Mouse (Mus musculus) adrenal gland, postnatal 36 days (tissue): ENCODE results near the gene Sdhc. TPM values are rescaled to one million over a fixed set of nuclear protein-coding genes. Genes with fewer than 3 reads are reported as not detected.
"Not testable (repeated sequence)": the region's sequence is repeated elsewhere in the genome, so short reads cannot be mapped to it uniquely, and the experiment has no call there.

Source experiments
- DNase-seq, 2 experiments: peaks; one replicate each; pipeline ENCODE4 v3.0.0; 2021; ENCODE audit warnings: mixed read lengths in 1 of 2
- total RNA-seq, 2 experiments: library from RNA; stranded (reverse); gene quantifications; 2 replicates each; pipeline ENCODE4 v1.2.3; 2021

The Sdhc gene
- total RNA-seq, 2 experiments from 2014 or later = 438 to 454 TPM

GRCm38 (mm10) chr1:171169913-171170312 is 19.5 kb upstream of the Sdhc start:
- DNase-seq = no peak

- no peak for DNase-seq
Measured at GRCm38 (mm10) chr1:171168906-171169305, 18.5 kb upstream of the Sdhc start.

GRCm38 (mm10) chr1:171165629-171166345 is 15.4 kb upstream of the Sdhc start:
- no peak for DNase-seq

- DNase-seq = peak in 1 of 2 experiments; percentile 18
Measured at GRCm38 (mm10) chr1:171164258-171164657, 13.9 kb upstream of the Sdhc start.

- DNase-seq = peak in 1 of 2 experiments; percentile 19
Measured at GRCm38 (mm10) chr1:171162526-171162925, 12.1 kb upstream of the Sdhc start.

GRCm38 (mm10) chr1:171159485-171159975 is 9.1 kb upstream of the Sdhc start:
- peak; percentile 38 to 61 for DNase-seq

- DNase-seq = no peak
Measured at GRCm38 (mm10) chr1:171157965-171158364, 7.6 kb upstream of the Sdhc start.

GRCm38 (mm10) chr1:171156644-171157043 is 6.2 kb upstream of the Sdhc start:
- DNase-seq = no peak

GRCm38 (mm10) chr1:171151966-171152365 is 1.6 kb upstream of the Sdhc start:
- no peak for DNase-seq

- DNase-seq = peak in 1 of 2 experiments; percentile 19
Measured at GRCm38 (mm10) chr1:171150838-171151391, 512 bp upstream of the Sdhc start.

- not testable (repeated sequence) for DNase-seq
Measured at GRCm38 (mm10) chr1:171142981-171143380, 7.4 kb downstream of the Sdhc start.

- not testable (repeated sequence) for DNase-seq
Measured at GRCm38 (mm10) chr1:171137486-171138155, 12.8 kb downstream of the Sdhc start.

- DNase-seq = no peak
Measured at GRCm38 (mm10) chr1:171135600-171135999, 14.8 kb downstream of the Sdhc start.

- no peak for DNase-seq
Measured at GRCm38 (mm10) chr1:171130971-171131370, 19.4 kb downstream of the Sdhc start.

- peak in 1 of 2 experiments; percentile 29 for DNase-seq
Measured at GRCm38 (mm10) chr1:171129251-171129650, 21.2 kb downstream of the Sdhc start.

GRCm38 (mm10) chr1:171124398-171124797 is 26.0 kb downstream of the Sdhc start:
- DNase-seq = no peak

- DNase-seq = peak; percentile 57 to 60
Measured at GRCm38 (mm10) chr1:171122932-171123331, 27.5 kb downstream of the Sdhc start.

GRCm38 (mm10) chr1:171121839-171122238 is 28.6 kb downstream of the Sdhc start:
- DNase-seq = no peak

- no peak for DNase-seq
Measured at GRCm38 (mm10) chr1:171120893-171121292, 29.5 kb downstream of the Sdhc start.

- DNase-seq = no peak
Measured at GRCm38 (mm10) chr1:171119405-171119804, 31.0 kb downstream of the Sdhc start.

GRCm38 (mm10) chr1:171118996-171119395 is 31.4 kb downstream of the Sdhc start:
- DNase-seq = no peak

GRCm38 (mm10) chr1:171118269-171118684 is 32.1 kb downstream of the Sdhc start:
- peak; percentile 31 to 63 for DNase-seq

GRCm38 (mm10) chr1:171116280-171116679 is 34.1 kb downstream of the Sdhc start:
- DNase-seq = no peak
